Mouse (Mus musculus): Measurements from ENCODE around the gene Cpa4. TPM values are rescaled to one million over a fixed set of nuclear protein-coding genes. Genes with fewer than 3 reads are reported as not detected.
A peak's percentile ranks its signal among the peaks of the same experiment; 100 is the strongest.

The Cpa4 gene
- polyA plus RNA-seq, 1 experiment from 2014 or later, result 2.4 TPM

GRCm38 (mm10) chr6:30549231-30549761, 18.9 kb upstream of the Cpa4 start:
- peaks cover 39% of the 10 kb centered on the region for H3K4me1 ChIP-seq (ENCODE audit: control insufficient read depth, insufficient read depth, low read length)
- peak overlapping the region; percentile 43 for H3K9ac ChIP-seq (ENCODE audit: low read depth, low read length)
- H3K27me3 ChIP-seq (ENCODE audit: control insufficient read depth, insufficient read depth, low read length), result no peaks in the 10 kb centered on the region
- no peak for ATAC-seq (replicated peaks; ENCODE audit: insufficient number of reproducible peaks, low FRiP score, low TSS enrichment)
- no peak overlapping the region for H3K4me3 ChIP-seq (ENCODE audit: low read depth, low read length)
- WGBS (ENCODE audit: insufficient replicate concordance), result 22% methylated on average over 15 of the region's 15 CpGs
- H3K9me3 ChIP-seq (replicated peaks; ENCODE audit: control insufficient read depth, low read length), result no peaks in the 10 kb centered on the region
- H3K36me3 ChIP-seq (ENCODE audit: control insufficient read depth, insufficient read depth, low read length), result no peaks in the 10 kb centered on the region
- 0 out of 2 replicates have a peak overlapping the region, but pooled peaks have one; percentile 22 for H3K4me2 ChIP-seq
- H3K27ac ChIP-seq (ENCODE audit: low read depth, low read length), result peak overlapping the region; percentile 30

- Histone ChIP-seq H3K4me3 (ENCODE audit: low read depth, low read length) (no peak overlapping the region), H3K4me1 (ENCODE audit: control insufficient read depth, insufficient read depth, low read length) (peaks cover 27% of the 10 kb centered on the region), H3K4me2 (no peak overlapping the region), H3K9me3 (replicated peaks; ENCODE audit: control insufficient read depth, low read length) (no peaks in the 10 kb centered on the region), H3K36me3 (ENCODE audit: control insufficient read depth, insufficient read depth, low read length) (no peaks in the 10 kb centered on the region), H3K27ac (ENCODE audit: low read depth, low read length) (no peak overlapping the region), H3K9ac (ENCODE audit: low read depth, low read length) (no peak overlapping the region), H3K27me3 (ENCODE audit: control insufficient read depth, insufficient read depth, low read length) (no peaks in the 10 kb centered on the region)
- ATAC-seq (replicated peaks; ENCODE audit: insufficient number of reproducible peaks, low FRiP score, low TSS enrichment), result no peak
- WGBS (ENCODE audit: insufficient replicate concordance), result 73% methylated on average over 7 of the region's 7 CpGs
These were observed 17.5 kb upstream of the Cpa4 start for GRCm38 (mm10) chr6:30550496-30551192.

GRCm38 (mm10) chr6:30551193-30551515, 17.0 kb upstream of the Cpa4 start:
- no peak overlapping the region for H3K27ac ChIP-seq (ENCODE audit: low read depth, low read length)
- no peak overlapping the region for H3K4me2 ChIP-seq
- no peak overlapping the region for H3K4me3 ChIP-seq (ENCODE audit: low read depth, low read length)
- no peaks in the 10 kb centered on the region for H3K9me3 ChIP-seq (replicated peaks; ENCODE audit: control insufficient read depth, low read length)
- no peak for ATAC-seq (replicated peaks; ENCODE audit: insufficient number of reproducible peaks, low FRiP score, low TSS enrichment)
- H3K36me3 ChIP-seq (ENCODE audit: control insufficient read depth, insufficient read depth, low read length), result no peaks in the 10 kb centered on the region
- no peak overlapping the region for H3K9ac ChIP-seq (ENCODE audit: low read depth, low read length)
- peaks cover 22% of the 10 kb centered on the region for H3K4me1 ChIP-seq (ENCODE audit: control insufficient read depth, insufficient read depth, low read length)
- no peaks in the 10 kb centered on the region for H3K27me3 ChIP-seq (ENCODE audit: control insufficient read depth, insufficient read depth, low read length)

- Histone ChIP-seq H3K27ac (ENCODE audit: low read depth, low read length) (0 out of 2 replicates have a peak overlapping the region, but pooled peaks have one; percentile 15), H3K4me1 (ENCODE audit: control insufficient read depth, insufficient read depth, low read length) (peaks cover 16% of the 10 kb centered on the region), H3K4me3 (ENCODE audit: low read depth, low read length) (no peak overlapping the region), H3K9ac (ENCODE audit: low read depth, low read length) (peak overlapping the region; percentile 22; the same call in 1 of the 2 replicates), H3K27me3 (ENCODE audit: control insufficient read depth, insufficient read depth, low read length) (no peaks in the 10 kb centered on the region), H3K4me2 (peak overlapping the region; percentile 46), H3K36me3 (ENCODE audit: control insufficient read depth, insufficient read depth, low read length) (no peaks in the 10 kb centered on the region), H3K9me3 (replicated peaks; ENCODE audit: control insufficient read depth, low read length) (no peaks in the 10 kb centered on the region)
- 32% methylated on average over 23 of the region's 23 CpGs for WGBS (ENCODE audit: insufficient replicate concordance)
- no peak; the same call in 1 of the 2 replicates for ATAC-seq (replicated peaks; ENCODE audit: insufficient number of reproducible peaks, low FRiP score, low TSS enrichment)
These were observed 16.3 kb upstream of the Cpa4 start for GRCm38 (mm10) chr6:30551644-30552580.

GRCm38 (mm10) chr6:30552628-30553027, 15.5 kb upstream of the Cpa4 start:
- Histone ChIP-seq H3K4me1 (ENCODE audit: control insufficient read depth, insufficient read depth, low read length) (peaks cover 13% of the 10 kb centered on the region), H3K9ac (ENCODE audit: low read depth, low read length) (no peak overlapping the region), H3K36me3 (ENCODE audit: control insufficient read depth, insufficient read depth, low read length) (no peaks in the 10 kb centered on the region), H3K27ac (ENCODE audit: low read depth, low read length) (no peak overlapping the region), H3K27me3 (ENCODE audit: control insufficient read depth, insufficient read depth, low read length) (no peaks in the 10 kb centered on the region), H3K9me3 (replicated peaks; ENCODE audit: control insufficient read depth, low read length) (no peaks in the 10 kb centered on the region), H3K4me3 (ENCODE audit: low read depth, low read length) (no peak overlapping the region), H3K4me2 (no peak overlapping the region)
- no peak for ATAC-seq (replicated peaks; ENCODE audit: insufficient number of reproducible peaks, low FRiP score, low TSS enrichment)
- WGBS (ENCODE audit: insufficient replicate concordance), result 59% methylated on average over 6 of the region's 6 CpGs

- Histone ChIP-seq H3K27ac (ENCODE audit: low read depth, low read length) (no peak overlapping the region), H3K9me3 (replicated peaks; ENCODE audit: control insufficient read depth, low read length) (no peaks in the 10 kb centered on the region), H3K4me2 (no peak overlapping the region), H3K4me3 (ENCODE audit: low read depth, low read length) (no peak overlapping the region), H3K27me3 (ENCODE audit: control insufficient read depth, insufficient read depth, low read length) (no peaks in the 10 kb centered on the region), H3K4me1 (ENCODE audit: control insufficient read depth, insufficient read depth, low read length) (peaks cover 7% of the 10 kb centered on the region), H3K36me3 (ENCODE audit: control insufficient read depth, insufficient read depth, low read length) (no peaks in the 10 kb centered on the region), H3K9ac (ENCODE audit: low read depth, low read length) (no peak overlapping the region)
- WGBS (ENCODE audit: insufficient replicate concordance), result 74% methylated on average over 7 of the region's 7 CpGs
- ATAC-seq (replicated peaks; ENCODE audit: insufficient number of reproducible peaks, low FRiP score, low TSS enrichment), result no peak
These were observed 14.7 kb upstream of the Cpa4 start for GRCm38 (mm10) chr6:30553381-30554010.

GRCm38 (mm10) chr6:30554092-30554491, 14.1 kb upstream of the Cpa4 start:
- no peak for ATAC-seq (replicated peaks; ENCODE audit: insufficient number of reproducible peaks, low FRiP score, low TSS enrichment)
- 88% methylated on average over 5 of the region's 5 CpGs for WGBS (ENCODE audit: insufficient replicate concordance)

GRCm38 (mm10) chr6:30554621-30555170, 13.5 kb upstream of the Cpa4 start:
- WGBS (ENCODE audit: insufficient replicate concordance), result 90% methylated on average over 5 of the region's 5 CpGs
- no peaks in the 10 kb centered on the region for H3K9me3 ChIP-seq (replicated peaks; ENCODE audit: control insufficient read depth, low read length)
- no peak overlapping the region for H3K27ac ChIP-seq (ENCODE audit: low read depth, low read length)
- H3K4me2 ChIP-seq, result no peak overlapping the region
- no peak for ATAC-seq (replicated peaks; ENCODE audit: insufficient number of reproducible peaks, low FRiP score, low TSS enrichment)
- H3K4me1 ChIP-seq (ENCODE audit: control insufficient read depth, insufficient read depth, low read length), result peaks cover 3% of the 10 kb centered on the region
- no peaks in the 10 kb centered on the region for H3K36me3 ChIP-seq (ENCODE audit: control insufficient read depth, insufficient read depth, low read length)
- no peak overlapping the region for H3K9ac ChIP-seq (ENCODE audit: low read depth, low read length)
- H3K27me3 ChIP-seq (ENCODE audit: control insufficient read depth, insufficient read depth, low read length), result no peaks in the 10 kb centered on the region
- H3K4me3 ChIP-seq (ENCODE audit: low read depth, low read length), result no peak overlapping the region

More at GRCm38 (mm10) chr6:30554092-30554491, 14.1 kb upstream of the Cpa4 start:
- H3K36me3 ChIP-seq (ENCODE audit: control insufficient read depth, insufficient read depth, low read length), result no peaks in the 10 kb centered on the region
- H3K27me3 ChIP-seq (ENCODE audit: control insufficient read depth, insufficient read depth, low read length), result no peaks in the 10 kb centered on the region
- H3K27ac ChIP-seq (ENCODE audit: low read depth, low read length), result no peak overlapping the region
- no peak overlapping the region for H3K9ac ChIP-seq (ENCODE audit: low read depth, low read length)
- no peaks in the 10 kb centered on the region for H3K9me3 ChIP-seq (replicated peaks; ENCODE audit: control insufficient read depth, low read length)
- no peak overlapping the region for H3K4me2 ChIP-seq
- peaks cover 6% of the 10 kb centered on the region for H3K4me1 ChIP-seq (ENCODE audit: control insufficient read depth, insufficient read depth, low read length)
- no peak overlapping the region for H3K4me3 ChIP-seq (ENCODE audit: low read depth, low read length)
